Mouse (Mus musculus) kidney, adult 9 months (tissue): Measurements from ENCODE around the gene Krcc1.

ENCODE experiments used
- DNase-seq: peaks from one replicate; pipeline ENCODE4 v3.0.0; 2022

The Krcc1 gene

GRCm38 (mm10) chr6:71271389-71272315 is at the start of gene Krcc1:
TSS of gene Krcc1 (plus strand) at chr6:71271677.
- peak; percentile 98 for DNase-seq

- no peak for DNase-seq
Observed at GRCm38 (mm10) chr6:71224184-71224943, 47.1 kb upstream of the Krcc1 start.

GRCm38 (mm10) chr6:71226544-71226943 is 44.9 kb upstream of the Krcc1 start:
- no peak for DNase-seq

- peak; percentile 17 for DNase-seq
Observed at GRCm38 (mm10) chr6:71227157-71227770, 44.2 kb upstream of the Krcc1 start.

- no peak for DNase-seq
Observed at GRCm38 (mm10) chr6:71235121-71235520, 36.4 kb upstream of the Krcc1 start.

- DNase-seq: peak; percentile 25
Observed at GRCm38 (mm10) chr6:71235944-71236343, 35.5 kb upstream of the Krcc1 start.

GRCm38 (mm10) chr6:71236506-71236905 is 35.0 kb upstream of the Krcc1 start:
- peak; percentile 78 for DNase-seq

- peak; percentile 67 for DNase-seq
Observed at GRCm38 (mm10) chr6:71237031-71237431, 34.4 kb upstream of the Krcc1 start.

GRCm38 (mm10) chr6:71239069-71239750 is 32.3 kb upstream of the Krcc1 start:
- no peak for DNase-seq

- no peak for DNase-seq
Observed at GRCm38 (mm10) chr6:71240831-71241230, 30.6 kb upstream of the Krcc1 start.

GRCm38 (mm10) chr6:71242811-71243210 is 28.7 kb upstream of the Krcc1 start:
- DNase-seq: no peak

- DNase-seq: no peak
Observed at GRCm38 (mm10) chr6:71243258-71243657, 28.2 kb upstream of the Krcc1 start.

GRCm38 (mm10) chr6:71248420-71248819 is 23.1 kb upstream of the Krcc1 start:
- DNase-seq: no peak

- no peak for DNase-seq
Observed at GRCm38 (mm10) chr6:71249615-71250014, 21.9 kb upstream of the Krcc1 start.

- no peak for DNase-seq
Observed at GRCm38 (mm10) chr6:71250951-71251350, 20.5 kb upstream of the Krcc1 start.

GRCm38 (mm10) chr6:71254456-71254855 is 17.0 kb upstream of the Krcc1 start:
- DNase-seq: no peak

- no peak for DNase-seq
Observed at GRCm38 (mm10) chr6:71256166-71256565, 15.3 kb upstream of the Krcc1 start.

GRCm38 (mm10) chr6:71257375-71257774 is 14.1 kb upstream of the Krcc1 start:
- no peak for DNase-seq

- no peak for DNase-seq
Observed at GRCm38 (mm10) chr6:71258562-71258961, 12.9 kb upstream of the Krcc1 start.

- DNase-seq: no peak
Observed at GRCm38 (mm10) chr6:71259166-71259565, 12.3 kb upstream of the Krcc1 start.

GRCm38 (mm10) chr6:71260051-71260640 is 11.3 kb upstream of the Krcc1 start:
- DNase-seq: no peak

- DNase-seq: no peak
Observed at GRCm38 (mm10) chr6:71261060-71261459, 10.4 kb upstream of the Krcc1 start.
